Mouse (Mus musculus) bone marrow macrophage, adult 2 months (primary cell): Measurements from ENCODE around the gene Terb1.

Experiments
- CTCF ChIP-seq: IDR thresholded peaks from 2 replicates; pipeline ENCODE4 v1.5.1; 2012; ENCODE audit warnings: low read depth, mild to moderate bottlenecking, low read length, moderate library complexity
- POLR2A ChIP-seq: IDR thresholded peaks from 2 replicates; pipeline ENCODE4 v1.6.1; 2012; ENCODE audit warnings: mild to moderate bottlenecking, low read depth, low read length, borderline replicate concordance

DNA sequence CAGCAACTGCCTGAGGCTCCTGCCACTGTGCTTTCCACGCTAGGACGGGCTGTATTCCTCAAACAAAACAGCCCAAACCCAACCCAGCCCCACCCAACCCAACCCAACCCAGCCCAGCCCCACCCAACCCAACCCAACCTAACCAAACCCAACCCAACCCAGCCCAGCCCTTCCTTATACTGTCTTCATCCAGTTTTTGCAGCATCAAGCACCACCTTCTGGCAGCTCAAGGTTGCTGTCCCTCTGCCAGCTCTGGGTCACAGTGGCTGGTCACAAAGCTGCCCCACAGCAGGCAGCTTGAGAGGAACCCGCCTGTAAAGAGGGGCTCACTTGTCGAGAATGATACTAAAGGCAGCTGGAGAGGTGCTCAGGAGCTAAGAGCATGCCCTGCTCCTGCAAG, 75.4 kb downstream of the Terb1 start:
- TF ChIP-seq POLR2A, result no peak
- no peak for TF ChIP-seq CTCF
